Mouse (Mus musculus): ENCODE results near the gene Fpgt.
A peak's percentile ranks its signal among the peaks of the same experiment; 100 is the strongest.

The Fpgt gene

DNA sequence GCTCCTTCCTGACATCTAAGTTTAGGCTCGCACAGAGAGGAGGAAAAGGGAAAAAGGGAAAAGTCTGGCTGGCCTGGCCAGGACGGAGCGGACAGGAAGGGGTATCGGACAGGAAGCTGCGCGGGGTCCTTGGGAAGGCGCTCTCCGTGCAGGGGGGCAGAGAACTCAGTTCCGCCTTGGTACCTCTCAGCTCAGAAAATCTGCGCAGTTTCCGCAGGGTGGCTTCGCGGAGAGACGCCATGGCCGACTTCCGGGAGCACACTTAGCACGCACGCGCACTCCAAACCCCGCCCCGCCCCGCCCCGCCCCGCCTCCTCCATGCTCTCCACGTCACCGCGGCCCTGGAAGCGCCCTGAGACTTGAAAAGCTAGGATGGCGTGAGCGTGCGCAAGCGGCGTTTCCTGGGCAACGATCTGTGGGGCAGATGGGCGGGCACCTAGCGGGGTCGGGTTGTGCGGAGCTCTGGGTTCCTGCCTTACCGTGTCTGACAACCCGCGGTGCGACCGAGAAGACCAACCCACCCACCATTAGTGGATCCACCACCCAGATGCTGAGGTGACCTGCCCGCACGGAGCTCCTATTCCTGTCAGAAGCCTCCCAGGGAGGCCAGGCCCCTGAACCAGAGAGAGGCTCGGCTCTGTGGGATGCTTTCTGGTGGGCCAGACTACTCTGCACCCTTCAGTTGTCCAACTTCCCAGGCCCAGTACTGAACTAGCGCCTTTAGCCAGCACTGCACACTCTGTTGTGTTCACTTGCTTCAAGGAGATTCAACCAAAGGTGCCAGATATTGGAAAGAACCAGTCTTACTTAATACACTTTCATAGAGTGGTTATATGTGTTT, at the start of gene Fpgt, which contains the start of gene Lrriq3:
Fpgt (minus strand) TSS at position 288 of the 841 bp plus-strand sequence.
Lrriq3 (plus strand) TSS at position 319 of the 841 bp plus-strand sequence.
- DNase-seq (ENCODE audit: low read depth, low spot score) = peak; percentile 93

DNA sequence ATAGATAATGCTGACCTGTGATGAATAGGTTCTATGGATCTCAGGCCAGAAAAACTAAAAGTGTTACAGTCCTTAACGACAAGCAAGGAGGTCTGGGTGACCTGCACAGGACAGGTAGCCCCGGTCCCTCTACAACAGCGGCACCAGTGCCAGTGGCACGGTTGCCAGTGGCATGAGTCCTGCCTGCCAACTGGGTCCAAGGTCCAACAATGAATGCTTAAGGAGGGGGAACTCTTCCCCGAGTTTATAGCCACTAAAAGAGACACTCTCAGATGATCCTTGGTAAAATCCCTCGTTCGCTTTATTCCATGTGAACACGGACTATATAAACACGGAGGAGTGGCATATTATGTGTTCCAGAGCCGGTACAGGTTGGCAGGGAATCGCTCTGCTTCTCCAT, 47.8 kb upstream of the Fpgt start:
- no peak for DNase-seq (ENCODE audit: low read depth, low spot score)

DNA sequence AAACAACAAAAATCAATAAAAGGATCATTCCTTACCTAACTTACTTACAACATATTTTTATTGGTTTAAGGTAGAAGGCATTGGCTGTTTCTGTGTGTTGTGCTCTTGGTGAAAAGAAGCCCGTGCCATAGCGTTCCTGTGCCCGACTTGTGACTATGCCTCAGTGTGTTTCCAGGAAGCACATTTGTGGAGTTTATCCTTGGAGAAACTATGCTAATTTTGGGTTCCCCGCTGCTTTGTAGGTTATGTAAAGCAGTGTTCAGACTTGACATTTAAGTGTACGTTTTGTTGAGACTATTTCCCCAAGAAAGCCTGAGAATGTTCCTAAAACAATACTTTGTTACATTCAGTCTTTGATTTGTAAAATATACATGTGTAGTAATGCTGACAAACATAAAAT, 44.5 kb upstream of the Fpgt start:
- DNase-seq (ENCODE audit: low read depth, low spot score) = peak; percentile 2

DNA sequence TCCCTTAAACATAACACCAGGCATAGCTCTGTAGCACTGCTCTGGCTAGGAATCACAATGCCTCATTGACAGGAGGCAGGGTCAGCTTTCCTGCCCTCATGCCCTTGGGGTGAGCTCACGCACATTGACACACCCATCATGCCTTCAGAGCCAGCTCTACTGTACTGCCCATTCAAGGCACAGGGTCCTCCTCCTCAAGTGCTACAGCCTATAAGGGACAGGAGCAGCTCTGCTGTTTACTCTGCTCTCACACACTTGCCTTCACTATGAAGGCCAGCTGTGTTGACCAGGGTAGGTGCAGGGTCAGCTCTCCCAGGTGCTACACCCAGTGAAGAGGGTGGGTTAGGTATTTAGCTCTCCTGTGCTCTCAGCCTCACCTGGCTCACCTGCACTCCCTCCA, 12.8 kb upstream of the Fpgt start:
- DNase-seq (ENCODE audit: low read depth, low spot score) = no peak

DNA sequence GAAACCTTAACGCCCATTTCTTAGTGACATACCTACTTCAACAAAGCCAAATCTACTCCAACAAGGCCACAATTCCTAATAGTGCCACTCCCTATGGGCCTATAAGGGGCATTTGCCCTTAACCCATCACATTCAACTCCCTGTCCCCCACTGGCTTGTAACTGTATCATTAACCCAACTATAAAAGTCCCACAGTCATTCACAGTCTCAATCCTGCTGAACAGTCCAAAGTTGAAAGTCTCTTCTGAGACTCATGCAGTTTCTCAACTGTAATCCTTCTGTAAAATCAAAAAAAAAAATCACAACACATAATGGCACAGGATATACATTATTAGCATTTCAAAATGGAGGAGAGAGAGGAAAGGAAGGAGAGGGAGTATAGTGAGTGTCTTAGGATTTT, 6.1 kb upstream of the Fpgt start:
- DNase-seq (ENCODE audit: low read depth, low spot score) = no peak

DNA sequence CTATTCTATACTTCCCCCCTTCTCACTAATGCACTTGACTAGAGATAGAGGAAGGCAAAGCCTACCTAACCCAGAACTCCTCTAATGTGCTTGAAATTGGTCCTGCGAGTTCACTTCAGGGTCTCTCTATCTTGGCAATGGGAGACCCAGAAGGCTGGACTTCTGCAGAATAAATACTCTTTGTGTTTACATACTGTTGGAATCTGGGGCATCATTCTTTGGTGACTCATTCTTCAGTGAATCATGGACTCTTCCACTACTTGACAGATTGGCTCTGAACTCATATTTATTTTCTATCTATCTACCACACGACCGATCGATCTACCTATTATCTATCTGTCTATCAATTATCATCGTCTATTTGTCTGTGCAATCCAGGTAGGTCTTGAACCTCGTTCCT, 1.1 kb downstream of the Fpgt start:
- DNase-seq (ENCODE audit: low read depth, low spot score) = no peak

DNA sequence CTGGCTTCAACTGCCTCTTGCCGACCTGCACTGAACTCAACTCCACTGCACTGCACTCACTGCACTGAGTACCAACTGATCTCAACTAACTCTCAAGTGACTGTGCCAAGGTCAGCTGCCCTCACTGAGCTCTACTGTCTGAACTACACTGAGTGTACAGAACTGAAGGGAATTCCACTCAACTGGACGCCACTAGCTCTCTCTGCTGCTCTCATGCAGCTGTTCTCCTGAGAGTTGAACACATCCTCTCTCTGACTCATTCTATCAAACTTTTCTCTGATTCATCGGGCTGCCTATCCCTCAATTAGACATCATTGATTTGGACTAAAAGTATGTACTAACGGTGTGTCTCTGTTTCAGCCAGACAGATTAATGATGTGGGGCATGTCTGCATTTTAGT, 15.3 kb downstream of the Fpgt start:
- DNase-seq (ENCODE audit: low read depth, low spot score) = no peak

DNA sequence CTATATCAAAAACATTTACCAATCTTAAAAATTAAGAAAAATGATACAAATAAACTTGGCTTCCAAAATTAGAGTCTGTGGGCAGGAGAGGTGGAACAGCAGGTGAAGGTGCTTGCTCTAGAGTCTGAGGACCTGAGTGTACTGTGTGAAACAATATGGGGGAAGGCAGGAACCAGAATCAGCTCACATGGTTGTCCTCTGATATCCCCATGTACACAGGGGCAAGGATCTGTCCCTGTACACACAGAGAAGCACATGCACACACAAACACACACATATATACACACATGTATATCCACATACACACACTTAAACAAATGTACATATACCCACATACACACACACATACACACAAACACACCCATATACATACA, 33.8 kb downstream of the Fpgt start:
- no peak for DNase-seq (ENCODE audit: low read depth, low spot score)

DNA sequence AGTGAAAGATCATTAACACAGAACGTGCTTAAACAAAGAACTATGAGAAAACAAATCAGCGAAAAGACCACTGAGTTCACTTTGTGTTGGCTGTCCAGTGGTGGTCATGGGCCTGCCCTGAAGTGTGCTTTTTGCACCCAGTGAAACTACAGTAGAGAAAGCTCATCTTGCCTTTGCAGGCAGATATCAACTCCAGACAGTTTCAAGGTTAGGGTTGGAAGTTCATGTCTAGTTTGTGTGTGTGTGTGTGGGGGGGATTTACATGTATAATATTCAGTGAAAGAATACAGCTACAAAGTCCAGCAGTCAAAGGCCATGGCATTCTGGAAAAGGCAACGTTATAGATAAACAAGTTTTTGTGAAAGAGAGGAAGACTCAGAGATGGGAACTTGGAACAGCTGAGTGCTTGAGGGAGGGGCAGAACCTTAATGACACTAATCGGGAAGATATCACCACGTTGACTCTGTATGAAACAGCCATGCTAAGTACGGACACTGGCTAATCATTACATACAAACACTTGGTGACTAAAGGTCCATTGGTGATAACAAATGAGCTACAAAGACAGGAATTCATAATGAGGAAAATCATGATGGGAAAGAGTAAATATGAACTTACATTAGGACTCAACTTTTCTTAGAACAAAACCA, 34.3 kb downstream of the Fpgt start:
- no peak for DNase-seq (ENCODE audit: low read depth, low spot score)

DNA sequence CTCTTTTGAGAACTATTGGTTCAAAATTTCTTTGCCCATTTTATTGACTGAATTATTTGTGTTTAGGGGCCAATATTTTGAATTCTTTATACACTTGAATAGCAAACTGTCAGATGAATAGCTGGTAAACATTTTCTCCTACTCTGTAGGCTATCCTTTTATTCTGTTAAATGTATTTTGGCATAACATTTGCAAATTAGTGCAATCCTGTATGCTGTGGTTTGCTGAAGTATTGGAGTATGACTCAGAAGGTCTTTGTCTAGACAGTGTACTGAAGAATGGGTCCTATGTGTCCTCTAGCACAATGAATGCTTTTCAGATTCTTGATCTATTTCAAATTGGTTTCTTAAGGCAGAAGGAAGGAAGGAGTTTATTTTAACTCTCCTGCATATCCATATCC, 35.6 kb downstream of the Fpgt start:
- DNase-seq (ENCODE audit: low read depth, low spot score) = no peak

DNA sequence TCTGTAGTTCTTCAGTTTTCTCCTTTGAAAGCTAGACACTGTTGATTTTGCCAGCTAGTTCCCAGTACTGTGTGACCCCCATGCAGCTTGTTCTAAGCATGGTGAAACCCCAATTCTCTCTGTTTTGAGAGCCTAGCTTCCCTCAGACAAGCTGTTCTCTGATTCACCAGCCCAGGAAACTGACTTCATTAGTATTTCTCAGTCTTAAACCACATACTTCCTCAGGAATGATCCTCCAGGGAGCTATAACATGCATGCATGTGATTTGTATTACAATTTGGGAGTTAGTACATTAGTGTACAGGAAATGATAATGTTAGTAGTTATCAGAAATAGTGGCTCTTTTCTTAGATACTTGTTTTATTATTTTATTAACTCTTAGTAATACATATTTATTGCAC, 36.6 kb downstream of the Fpgt start:
- no peak for DNase-seq (ENCODE audit: low read depth, low spot score)

DNA sequence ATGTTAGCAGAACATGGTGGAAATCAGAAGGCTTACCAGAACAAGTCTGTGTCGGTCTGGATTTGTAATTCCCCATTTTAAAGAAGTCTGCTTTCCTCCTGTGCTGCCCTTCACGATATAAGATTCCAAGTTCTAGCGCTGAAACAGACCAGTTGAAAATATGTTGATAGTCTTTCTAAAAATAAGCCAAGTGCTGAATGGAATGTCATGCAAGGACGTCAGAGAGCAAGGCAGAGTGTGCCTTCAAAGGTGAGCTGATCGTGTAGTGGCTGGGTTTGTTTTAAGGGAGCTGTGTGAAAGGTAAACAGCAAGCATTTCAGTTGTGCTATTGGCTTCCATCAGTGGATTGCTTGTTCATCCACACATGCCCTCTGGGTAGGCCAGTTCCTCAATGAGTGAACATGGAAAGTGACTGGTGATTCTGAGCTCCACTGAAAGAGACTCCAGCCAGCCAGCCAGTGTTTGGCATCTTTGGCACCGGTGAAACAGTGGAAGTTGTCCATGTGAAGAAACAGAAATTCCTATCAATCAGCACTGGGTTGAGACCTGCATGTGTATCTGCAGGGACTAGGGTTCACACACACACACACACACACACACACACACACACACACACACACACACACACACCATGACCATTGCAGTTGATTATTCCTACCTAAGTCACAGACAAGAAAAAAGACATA, 37.8 kb downstream of the Fpgt start, which contains the start of gene Tnni3k:
Tnni3k (minus strand) TSS at position 177 of the 686 bp plus-strand sequence.
- no peak for DNase-seq (ENCODE audit: low read depth, low spot score)

DNA sequence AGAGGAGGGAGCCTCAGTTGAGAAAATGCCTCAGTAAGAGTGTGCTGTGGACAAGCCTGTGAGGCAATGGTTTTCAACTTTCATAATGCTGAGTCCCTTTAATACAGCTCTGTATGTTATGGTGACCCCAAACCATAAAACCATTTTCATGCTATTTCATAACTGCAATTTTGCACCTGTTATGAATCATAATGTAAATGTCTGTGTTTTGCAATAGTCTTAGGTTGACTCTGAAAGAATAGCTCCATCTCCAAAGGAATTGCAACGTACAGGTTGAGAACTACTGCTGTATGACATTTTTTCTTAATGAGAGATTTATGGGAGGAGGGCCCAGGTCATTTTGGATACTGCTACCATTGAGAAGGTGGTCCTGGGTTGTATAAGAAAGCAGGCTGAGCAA, 40.0 kb downstream of the Fpgt start:
- no peak for DNase-seq (ENCODE audit: low read depth, low spot score)

DNA sequence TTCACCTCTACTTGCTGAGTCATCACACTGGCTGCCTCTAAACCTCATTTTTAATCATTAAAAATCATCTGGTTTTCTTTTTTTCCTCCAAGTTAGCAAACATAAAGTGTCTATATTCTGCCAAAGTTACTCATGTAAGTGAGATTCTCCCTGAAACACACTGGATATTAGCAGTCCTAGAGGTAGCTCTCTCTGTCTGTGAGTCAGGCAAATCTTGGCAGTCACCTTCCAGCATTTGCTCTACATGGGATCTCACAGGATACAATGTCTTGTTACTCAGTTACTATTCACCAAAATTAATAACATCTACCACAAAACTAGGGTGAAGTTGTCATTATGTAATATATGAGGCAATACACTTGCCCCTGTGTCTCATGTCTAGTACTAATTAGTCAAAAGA, 41.2 kb downstream of the Fpgt start:
- no peak for DNase-seq (ENCODE audit: low read depth, low spot score)

DNA sequence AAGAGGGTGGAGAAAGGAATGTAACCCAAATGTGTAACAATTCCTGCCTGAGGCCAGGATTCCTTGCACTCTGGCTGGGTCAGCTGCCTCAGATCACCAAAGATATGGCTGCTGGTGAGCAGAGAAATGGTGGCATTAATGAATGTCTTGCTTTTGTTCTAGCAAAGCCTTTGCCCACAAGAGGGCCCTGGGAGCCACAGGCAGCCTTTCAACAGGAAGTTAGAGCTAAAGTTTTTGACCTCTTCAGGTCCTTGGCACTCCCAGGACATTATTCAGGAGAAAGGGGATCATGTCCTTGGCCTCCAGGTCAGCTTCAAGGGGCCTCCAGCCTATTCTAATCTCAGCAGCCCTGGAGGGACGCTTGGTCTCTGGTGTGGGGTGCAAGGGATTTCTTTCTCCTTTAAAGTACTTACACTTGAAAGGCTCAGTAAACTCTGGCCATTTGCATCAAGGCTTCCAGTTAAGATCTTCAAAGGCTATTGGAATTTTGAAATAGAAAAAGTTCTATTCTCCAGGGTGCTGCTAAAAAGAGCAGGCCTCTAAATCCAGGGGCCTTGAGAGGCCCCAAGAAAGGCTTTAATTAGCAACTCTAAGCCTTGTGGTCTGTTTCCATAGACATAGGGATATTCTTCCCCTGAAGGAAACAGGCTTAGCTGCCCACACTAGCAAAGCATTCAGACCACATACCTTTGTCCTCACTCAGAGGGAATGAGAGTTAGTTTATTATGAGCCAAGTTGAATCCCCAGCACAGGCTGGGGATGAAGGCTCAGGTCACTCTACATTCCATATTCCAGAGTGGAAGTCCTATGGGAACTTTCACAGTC, 54.0 kb downstream of the Fpgt start:
- peak; percentile 48 for DNase-seq (ENCODE audit: low read depth, low spot score)
